Mouse (Mus musculus): ENCODE measurements at regions not wholly inside any gene's neighbourhood (a gene's known extent, or its start where the extent isn't known, plus 50 kb on each side); places are given as distances from the start of the nearest gene placed in this dataset.

DNA sequence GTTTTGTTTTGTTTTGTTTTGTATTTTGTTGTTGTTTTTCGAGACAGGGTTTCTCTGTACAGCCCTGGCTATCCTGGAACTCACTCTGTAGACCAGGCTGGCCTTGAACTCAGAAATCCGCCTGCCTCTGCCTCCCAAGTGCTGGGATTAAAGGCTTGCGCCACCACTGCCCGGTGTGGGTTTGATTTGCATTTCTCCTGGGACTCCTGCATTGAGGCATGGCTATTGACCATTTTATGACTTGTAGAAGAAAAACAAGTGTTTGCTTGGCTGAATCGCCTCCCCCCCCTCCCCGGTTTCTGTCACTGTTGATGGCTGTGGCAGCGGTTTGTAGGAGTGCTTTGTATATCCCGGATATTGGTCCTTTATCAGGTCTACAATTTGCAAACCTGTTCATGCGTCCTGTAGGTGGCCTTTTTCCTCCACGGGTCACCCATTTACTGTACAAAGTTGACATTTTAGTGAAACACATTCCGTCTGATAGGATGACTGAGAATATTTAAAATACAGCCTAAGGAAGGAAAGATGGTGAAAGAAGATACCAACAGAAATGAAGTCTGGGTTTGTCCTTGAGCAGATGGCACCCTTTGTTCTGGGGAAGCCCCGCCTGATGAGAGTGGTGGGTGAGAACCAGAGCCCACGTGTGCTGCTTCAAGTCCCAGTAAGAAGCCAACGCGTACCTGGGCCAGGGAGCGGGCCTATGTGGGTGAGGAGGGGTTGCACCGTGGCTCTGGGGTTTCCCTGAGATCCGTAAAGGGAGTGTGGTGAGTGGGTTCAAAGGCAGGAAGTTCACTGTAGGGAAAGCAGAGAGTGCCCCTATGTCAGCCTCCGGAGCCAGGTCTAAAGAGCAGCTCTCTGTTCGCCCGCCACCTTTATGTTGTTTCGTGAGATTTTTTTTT is 52.6 kb upstream of the Smndc1 start:
- DNase-seq, result no peak

DNA sequence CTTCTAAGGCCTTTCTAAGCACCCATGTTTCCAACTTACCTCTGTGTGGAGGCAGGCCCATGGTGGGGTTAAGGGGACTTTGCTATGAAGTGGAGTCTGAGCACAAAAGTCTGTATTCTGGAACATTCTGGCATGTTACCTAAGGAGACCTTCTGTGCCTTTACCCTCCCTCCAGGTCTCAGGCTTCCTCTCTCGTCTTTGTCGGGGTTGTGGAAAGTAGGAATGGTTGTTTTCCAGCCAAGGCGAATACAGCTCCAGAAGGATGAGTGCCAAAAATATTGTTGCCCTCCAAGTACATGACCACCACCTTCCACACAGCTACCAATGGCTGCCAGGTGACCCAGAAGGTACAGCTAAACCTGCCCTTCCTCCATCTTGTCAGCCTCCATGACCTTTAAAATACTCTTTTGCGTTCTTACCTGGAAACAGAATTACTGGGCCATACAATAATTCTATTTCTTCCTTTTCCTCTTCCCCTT is 51.8 kb upstream of the Smndc1 start:
- DNase-seq, result no peak

DNA sequence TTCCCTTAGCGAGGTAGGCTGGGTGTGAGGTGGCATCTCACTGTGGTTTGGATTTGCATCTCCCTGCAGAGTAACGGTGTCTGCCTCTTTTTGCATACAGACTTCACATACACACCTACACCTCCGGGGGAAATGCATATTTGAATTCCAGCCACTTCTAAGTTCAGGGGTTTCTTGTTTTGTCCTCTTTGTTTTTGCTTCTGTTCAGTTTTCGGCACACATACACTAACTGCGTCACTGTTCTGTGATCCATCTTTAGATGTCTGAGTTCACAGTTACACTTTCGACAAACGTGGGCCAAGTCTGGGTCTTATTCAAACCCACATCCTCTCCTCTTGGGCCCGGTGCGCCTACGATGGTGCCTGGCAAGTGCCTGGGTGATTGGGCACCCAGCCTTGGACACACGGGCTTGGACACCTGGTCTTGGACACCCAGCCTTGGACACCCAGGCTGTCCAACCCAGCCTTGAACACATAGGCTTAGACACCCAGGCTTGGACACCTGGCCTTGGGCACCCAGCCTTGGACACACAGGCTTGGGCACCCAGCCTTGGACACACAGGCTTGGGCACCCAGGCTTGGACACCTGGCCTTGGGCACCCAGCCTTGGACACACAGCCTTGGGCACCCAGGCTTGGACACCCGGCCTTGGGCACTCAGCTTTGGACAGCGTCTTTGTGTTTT is 51.2 kb upstream of the Smndc1 start:
- DNase-seq, result no peak

DNA sequence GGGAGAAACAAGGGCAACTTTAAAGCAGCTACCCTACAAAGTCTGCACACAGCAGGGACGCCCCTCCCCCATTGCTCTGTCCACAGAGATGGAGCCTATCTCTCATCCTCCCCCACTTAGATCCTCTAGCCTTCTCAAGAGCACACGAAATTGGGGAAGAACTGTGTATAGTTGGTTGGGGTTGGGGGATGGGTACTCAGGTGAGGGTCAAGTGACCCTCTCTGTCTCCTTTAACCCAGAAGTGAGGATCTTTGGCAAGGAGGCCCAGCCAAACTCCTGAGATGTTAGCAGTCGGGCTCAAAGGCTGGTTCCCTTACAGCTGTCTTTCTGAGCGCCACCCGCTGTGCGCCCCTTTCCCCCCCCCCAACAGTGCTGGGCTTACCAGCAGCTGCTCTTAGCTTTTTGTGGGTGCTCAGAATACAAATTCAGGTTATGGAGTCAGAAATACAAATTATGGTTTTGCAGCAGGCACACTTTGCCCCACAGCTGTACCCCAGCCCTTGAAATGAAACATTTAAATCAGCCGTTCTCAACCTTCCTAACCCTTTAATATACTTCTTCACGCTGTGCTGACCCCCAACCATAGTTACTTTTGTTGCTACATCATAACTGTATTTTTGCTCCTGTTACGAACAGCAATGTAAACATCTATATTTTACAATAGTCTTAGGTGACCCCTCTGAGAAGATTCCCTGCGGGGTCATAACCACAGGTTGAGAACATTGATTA is 50.1 kb upstream of the Smndc1 start:
- DNase-seq, result no peak

Measured in heart, adult 18-20 months (tissue).